Mouse (Mus musculus) embryo, embryonic 9.5 days (tissue): ENCODE measurements around the gene Gramd1a.

ENCODE experiments used
- DNase-seq: peaks from one replicate; pipeline ENCODE4 v3.0.0-alpha.2; 2017; ENCODE audit errors: extremely low spot score

Gramd1a gene

GRCm38 (mm10) chr7:31096892-31097564 lies 58.7 kb downstream of the Gramd1a start:
- no peak for DNase-seq

DNA sequence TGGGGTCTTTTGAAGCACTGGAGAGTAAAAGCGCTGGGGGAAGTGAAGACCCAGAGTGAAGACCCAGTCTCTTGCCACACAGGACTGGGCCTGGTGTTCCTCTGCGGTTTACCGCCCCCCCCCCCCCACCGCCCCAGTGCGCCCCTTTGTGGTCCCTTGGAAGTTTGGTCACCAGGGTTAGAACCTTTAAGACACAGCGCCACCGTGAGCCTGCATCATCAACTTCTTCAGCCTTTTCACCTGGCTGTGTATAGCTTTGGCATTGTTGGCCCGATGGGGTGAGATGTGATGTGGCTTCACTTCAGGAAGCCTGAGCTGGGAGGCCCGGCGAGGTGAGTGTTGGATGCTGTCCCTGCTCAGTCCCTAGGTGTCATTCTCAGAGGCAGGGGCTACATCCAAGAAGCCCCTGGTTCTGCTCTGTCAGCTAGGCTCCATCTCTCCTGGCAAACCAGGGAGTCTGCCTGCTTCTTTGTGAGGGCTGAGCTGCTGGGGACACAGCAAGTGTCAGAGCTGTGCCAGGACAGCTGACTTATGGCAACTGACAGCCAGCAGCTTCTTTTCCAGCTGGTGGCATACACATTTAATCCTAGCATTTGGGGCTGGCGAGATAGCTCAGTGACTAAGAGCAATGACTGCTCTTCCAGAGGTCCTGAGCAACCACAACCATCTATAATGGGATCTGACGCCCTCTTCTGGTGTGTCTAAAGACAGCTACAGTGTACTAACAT lies 60.8 kb downstream of the Gramd1a start:
- DNase-seq, result no peak

DNA sequence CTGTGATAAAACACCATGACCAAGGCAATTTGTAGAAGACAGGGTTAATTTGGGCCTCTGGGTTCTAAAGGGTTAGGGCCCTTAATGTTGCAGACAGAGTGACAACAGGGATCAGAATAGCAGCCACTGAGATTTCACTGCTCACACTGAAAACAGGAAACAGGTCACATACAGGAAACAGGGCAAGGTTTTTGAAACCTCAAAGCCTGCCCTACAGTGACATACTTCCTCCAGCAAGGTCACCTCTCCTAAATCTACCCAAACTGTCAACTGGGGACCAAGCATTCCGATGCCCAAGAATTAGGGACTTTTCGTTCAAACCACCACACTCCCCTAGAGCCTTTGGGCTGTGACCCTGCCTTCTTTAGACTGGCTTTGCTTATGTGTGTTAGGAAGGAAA lies 66.0 kb downstream of the Gramd1a start:
- no peak for DNase-seq

GRCm38 (mm10) chr7:31088206-31088605 lies 67.5 kb downstream of the Gramd1a start:
- DNase-seq, result no peak

DNA sequence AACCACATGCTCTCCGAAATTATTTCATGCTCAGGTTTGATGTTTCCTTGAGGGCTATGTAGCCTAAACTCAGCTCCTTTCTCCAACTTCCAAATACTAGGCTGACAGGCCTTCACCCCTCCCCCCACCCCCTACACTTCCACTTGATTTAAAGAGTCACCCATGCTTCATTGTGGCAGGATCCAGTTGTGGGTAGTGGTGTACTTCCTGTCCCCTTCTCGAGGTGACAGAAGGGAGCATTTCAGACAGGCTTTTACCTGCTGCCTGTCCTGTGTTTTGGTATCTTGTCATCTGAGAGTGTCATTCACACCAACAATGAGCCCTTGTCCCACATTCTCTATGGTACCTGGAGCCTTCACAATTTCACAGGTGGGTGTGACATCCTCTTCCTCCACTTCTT lies 68.4 kb downstream of the Gramd1a start:
- no peak for DNase-seq

- DNase-seq, result no peak
Measured at GRCm38 (mm10) chr7:31086175-31086755, 69.4 kb downstream of the Gramd1a start.

DNA sequence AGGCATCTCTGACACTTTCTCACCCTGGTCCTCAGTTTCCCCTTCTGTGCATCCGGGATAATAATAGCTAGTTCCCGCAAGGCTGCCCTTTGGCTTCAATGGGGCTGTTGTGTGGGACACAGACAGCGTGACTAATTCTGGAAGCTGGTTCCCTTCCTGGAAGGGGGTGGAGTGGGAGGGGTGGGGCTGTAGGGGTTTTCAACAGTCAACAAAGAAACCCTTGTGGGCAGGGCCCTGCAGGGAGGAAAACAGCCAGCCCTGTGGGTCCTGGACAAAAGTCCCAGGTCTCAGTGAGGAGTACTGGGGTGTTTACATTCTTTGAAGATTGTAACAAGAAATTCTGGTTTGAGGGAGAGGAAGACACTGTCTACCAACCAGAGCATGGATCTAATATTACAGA lies 70.5 kb downstream of the Gramd1a start:
- peak; percentile 31 for DNase-seq

- DNase-seq, result no peak
Measured at GRCm38 (mm10) chr7:31084140-31084539, 71.6 kb downstream of the Gramd1a start.

- DNase-seq, result no peak
Measured at GRCm38 (mm10) chr7:31082831-31083588, 72.7 kb downstream of the Gramd1a start.

GRCm38 (mm10) chr7:31082106-31082505 lies 73.6 kb downstream of the Gramd1a start:
- DNase-seq, result no peak

- no peak for DNase-seq
Measured at GRCm38 (mm10) chr7:31081106-31081505, 74.6 kb downstream of the Gramd1a start.

DNA sequence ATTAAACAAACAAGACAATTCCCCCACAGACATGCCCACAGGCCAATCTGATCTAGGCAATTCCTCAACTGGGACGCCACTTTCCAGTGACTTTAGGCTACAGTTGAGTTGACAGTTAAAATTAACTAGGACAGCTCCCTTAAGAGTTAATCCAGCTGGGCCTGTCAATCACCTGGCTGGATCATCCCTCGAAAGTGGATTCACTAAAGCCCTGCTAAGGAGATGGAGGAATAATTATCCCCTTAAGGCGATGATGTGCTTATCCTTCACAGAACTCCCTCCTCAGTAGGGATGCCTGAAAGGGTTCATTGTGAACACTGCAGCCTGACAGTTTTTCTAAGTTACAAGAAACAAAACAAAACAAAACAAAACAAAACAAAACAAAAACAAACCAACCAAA lies 75.1 kb downstream of the Gramd1a start:
- no peak for DNase-seq
